Mouse (Mus musculus) ES-Bruce4 (cell line): Measurements from ENCODE around the gene Ccdc151. TPM values are rescaled to one million over a fixed set of nuclear protein-coding genes. Genes with fewer than 3 reads are reported as not detected.

Experiments used
- H3K27ac ChIP-seq: 2 replicates; pipeline ENCODE4 v1.5.1; 2012; ENCODE audit warnings: low read length, inconsistent platforms; ENCODE audit not compliant: insufficient read depth
- H3K27me3 ChIP-seq: 2 replicates; pipeline ENCODE4 v1.6.1; 2012; ENCODE audit warnings: mild to moderate bottlenecking, low read length, inconsistent platforms; ENCODE audit not compliant: control insufficient read depth, poor library complexity, insufficient read depth, severe bottlenecking
- H3K36me3 ChIP-seq: 2 replicates; pipeline ENCODE4 v1.6.1; 2012; ENCODE audit warnings: inconsistent platforms, mild to moderate bottlenecking, low read length, moderate library complexity; ENCODE audit not compliant: control insufficient read depth, poor library complexity, insufficient read depth, severe bottlenecking
- H3K4me1 ChIP-seq: one replicate; pipeline ENCODE4 v1.8.1; 2011; ENCODE audit warnings: low read length; ENCODE audit not compliant: control insufficient read depth, insufficient read depth
- H3K4me3 ChIP-seq: 2 replicates; pipeline ENCODE4 v1.5.1; 2011; ENCODE audit warnings: low read depth, mild to moderate bottlenecking, low read length
- H3K9ac ChIP-seq: 2 replicates; pipeline ENCODE4 v1.6.1; 2012; ENCODE audit warnings: low read depth, mild to moderate bottlenecking, inconsistent platforms; ENCODE audit not compliant: poor library complexity, severe bottlenecking
- H3K9me3 ChIP-seq: replicated peaks from 2 replicates; pipeline ENCODE4 v1.6.1; 2012; ENCODE audit warnings: mild to moderate bottlenecking, low read length, inconsistent platforms; ENCODE audit not compliant: control insufficient read depth, poor library complexity, insufficient read depth, severe bottlenecking
- CTCF ChIP-seq: IDR thresholded peaks from one replicate; pipeline ENCODE4 v1.8.1; 2011; ENCODE audit warnings: low read depth, low read length
- EP300 ChIP-seq: IDR thresholded peaks from 2 replicates; pipeline ENCODE4 v1.6.1; 2011; ENCODE audit warnings: low read depth, low read length; ENCODE audit not compliant: insufficient read depth
- POLR2A ChIP-seq: IDR thresholded peaks from one replicate; pipeline ENCODE4 v1.8.1; 2011; ENCODE audit warnings: low read length; ENCODE audit not compliant: insufficient read depth
- polyA plus RNA-seq: library from polyadenylated mRNA; stranded (reverse); fragments of >200 nt; gene quantifications from 2 replicates; pipeline ENCODE4 v1.2.4, GENCODE M21; 2011; ENCODE audit warnings: low read depth; ENCODE audit not compliant: missing spikeins, insufficient read depth, insufficient read length

The Ccdc151 gene
- polyA plus RNA-seq, 1 experiment: 1.6 TPM

DNA sequence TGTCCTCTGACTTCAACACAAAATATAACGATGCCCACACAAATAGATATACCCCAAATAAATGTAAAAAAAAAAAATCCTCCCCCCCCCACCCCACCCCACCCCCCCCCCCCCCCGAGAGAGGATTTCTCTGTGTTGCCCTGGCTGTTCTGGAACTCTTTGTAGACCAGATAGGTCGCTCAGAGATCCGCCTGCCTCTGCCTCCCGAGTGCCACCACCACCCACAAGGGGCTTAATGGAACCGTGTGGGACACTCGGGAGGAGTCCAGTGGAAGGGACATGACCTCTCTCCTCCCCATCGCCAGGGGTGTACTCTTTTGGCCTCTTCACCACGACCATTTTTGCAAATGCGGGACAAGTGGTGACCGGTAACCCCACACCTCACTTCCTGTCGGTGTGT lies 59.4 kb downstream of the Ccdc151 start:
- Histone ChIP-seq H3K27ac (no peak overlapping the region), H3K9me3 (no peaks in the 10 kb centered on the region), H3K9ac (no peak overlapping the region), H3K27me3 (no peaks in the 10 kb centered on the region), H3K36me3 (no peaks in the 10 kb centered on the region), H3K4me1 (peaks cover 4% of the 10 kb centered on the region), H3K4me3 (peak overlapping the region; percentile 10)
- TF ChIP-seq CTCF (no peak), POLR2A (no peak), EP300 (no peak)

Other genes starting within 250 kb of the Ccdc151 start
- gene Spc24, start 242.3 kb downstream of the Ccdc151 start, polyA plus RNA-seq: 56.6 and 62.5 TPM in 2 replicates
- gene Kank2, start 203.9 kb downstream of the Ccdc151 start, polyA plus RNA-seq: 62.3 and 63.5 TPM in 2 replicates
- gene Angptl8, start 167.1 kb downstream of the Ccdc151 start, polyA plus RNA-seq: not detected in 2 replicates
- gene Dock6, start 150.0 kb downstream of the Ccdc151 start, polyA plus RNA-seq: 74.9 and 80.8 TPM in 2 replicates
- gene Rab3d, start 84.4 kb downstream of the Ccdc151 start, polyA plus RNA-seq: 5.7 and 7.8 TPM in 2 replicates
- gene Ccdc159, start 75.2 kb downstream of the Ccdc151 start, polyA plus RNA-seq: 2.9 and 4.9 TPM in 2 replicates
- 19.9 and 21.4 TPM in 2 replicates for gene Tmem205, start 75.1 kb downstream of the Ccdc151 start, polyA plus RNA-seq
- 5.4 and 5.6 TPM in 2 replicates for gene Plppr2, start 65.6 kb downstream of the Ccdc151 start, polyA plus RNA-seq
- gene Swsap1, start 46.9 kb downstream of the Ccdc151 start, polyA plus RNA-seq: 8.5 TPM in 2 replicates
- 0.57 and 1.9 TPM in 2 replicates for gene Epor, start 39.1 kb downstream of the Ccdc151 start, polyA plus RNA-seq
- 9.2 and 9.7 TPM in 2 replicates for gene Rgl3, start 13.2 kb downstream of the Ccdc151 start, polyA plus RNA-seq
- gene Prkcsh, start 172 bp upstream of the Ccdc151 start, polyA plus RNA-seq: 108 and 116 TPM in 2 replicates
- 8.3 and 10.6 TPM in 2 replicates for gene Elavl3, start 49.4 kb upstream of the Ccdc151 start, polyA plus RNA-seq
- gene Gm49318, start 68.6 kb upstream of the Ccdc151 start, polyA plus RNA-seq: not detected in 2 replicates
- 7.2 and 8.8 TPM in 2 replicates for gene Zfp653, start 68.7 kb upstream of the Ccdc151 start, polyA plus RNA-seq
- gene Ecsit, start 82.8 kb upstream of the Ccdc151 start, polyA plus RNA-seq: 20.9 and 21.9 TPM in 2 replicates
- 7.8 and 10.1 TPM in 2 replicates for gene Cnn1, start 96.6 kb upstream of the Ccdc151 start, polyA plus RNA-seq
- 48.4 and 49.8 TPM in 2 replicates for gene Elof1, start 114.5 kb upstream of the Ccdc151 start, polyA plus RNA-seq
- gene Acp5, start 133.1 kb upstream of the Ccdc151 start, polyA plus RNA-seq: 6.1 and 7.6 TPM in 2 replicates
- 83.8 and 86.5 TPM in 2 replicates for gene Pigyl, start 154.2 kb upstream of the Ccdc151 start, polyA plus RNA-seq
- gene Zfp872, start 185.5 kb upstream of the Ccdc151 start, polyA plus RNA-seq: 1.2 and 1.4 TPM in 2 replicates
- gene Zfp809, start 223.1 kb upstream of the Ccdc151 start, polyA plus RNA-seq: 34.4 and 41.6 TPM in 2 replicates